26 mouse cellular contexts compared by ENCODE assay signal in genomic region chr4:144424590-144424989, GRCm38 (mm10). TPM values are rescaled to one million over a fixed set of nuclear protein-coding genes. Genes with fewer than 3 reads are reported as not detected.
"Had no signal": no experiment of that assay in that cellular context is flagged by ENCODE, and none has a peak within 500 bp of the region (broad histone marks: within the 10 kb centered on the region; RNA-seq: fewer than 3 reads in every experiment).

No protein-coding gene starts in this region.

- H3K4me2 ChIP-seq: neural tube, embryonic 12.5 days; neural tube, embryonic 13.5 days; neural tube, embryonic 15.5 days; stomach, embryonic 15.5 days had no signal

- H3K4me1 ChIP-seq: neural tube, embryonic 12.5 days; neural tube, embryonic 13.5 days; neural tube, embryonic 15.5 days; stomach, embryonic 15.5 days had no signal

- H3K4me3 ChIP-seq: neural tube, embryonic 12.5 days; neural tube, embryonic 13.5 days; neural tube, embryonic 15.5 days; stomach, embryonic 15.5 days had no signal

- H3K36me3 ChIP-seq: neural tube, embryonic 12.5 days; neural tube, embryonic 13.5 days; neural tube, embryonic 15.5 days; stomach, embryonic 15.5 days had no signal

- DNase-seq: retina, postnatal 1 day; right cerebral cortex, adult 18-20 months; right cerebral cortex, postnatal 14 days; right cerebral cortex, postnatal 25 days; right cerebral cortex, postnatal 4 days; spleen, adult 18-20 months; thymus, adult 18-20 months; thymus, adult 2 months; thymus, postnatal 14 days; thymus, postnatal 25 days; thymus, postnatal 36 days; thymus, postnatal 4 days had no signal

- H3K27ac ChIP-seq: neural tube, embryonic 12.5 days; neural tube, embryonic 13.5 days; neural tube, embryonic 15.5 days; stomach, embryonic 15.5 days; stomach, postnatal 0 days had no signal

- H3K9ac ChIP-seq: neural tube, embryonic 12.5 days; neural tube, embryonic 13.5 days; neural tube, embryonic 15.5 days; stomach, embryonic 15.5 days had no signal

- H3K9me3 ChIP-seq: neural tube, embryonic 15.5 days; stomach, embryonic 15.5 days had no signal

- H3K27me3 ChIP-seq: neural tube, embryonic 12.5 days; neural tube, embryonic 13.5 days; neural tube, embryonic 15.5 days; stomach, embryonic 15.5 days had no signal

RNA-seq across cellular contexts. Expression of gene 1700012P22Rik, which starts 14.0 kb away (rescaled TPM):
- total RNA-seq: neutrophil, adult 5-6 weeks had no signal
- polyA plus RNA-seq: neural tube, embryonic 12.5 days; neural tube, embryonic 13.5 days; neural tube, embryonic 14.5 days; neural tube, embryonic 15.5 days; small intestine, adult 2 months; spleen, adult 2 months; stomach, embryonic 14.5 days; stomach, embryonic 15.5 days; stomach, embryonic 16.5 days; stomach, postnatal 0 days; thymus, adult 2 months; thymus, postnatal 0 days; urinary bladder, adult 2 months had no signal

RNA-seq across cellular contexts. Expression of gene Pramef12, which starts 16.3 kb away (rescaled TPM):
- total RNA-seq: neutrophil, adult 5-6 weeks had no signal
- polyA plus RNA-seq: neural tube, embryonic 12.5 days; neural tube, embryonic 13.5 days; neural tube, embryonic 14.5 days; neural tube, embryonic 15.5 days; small intestine, adult 2 months; spleen, adult 2 months; stomach, embryonic 16.5 days had no signal

RNA-seq across cellular contexts. Expression of gene Gm9944, which starts 28.5 kb away (rescaled TPM):
- total RNA-seq: neutrophil, adult 5-6 weeks had no signal
- polyA plus RNA-seq: neural tube, embryonic 12.5 days; neural tube, embryonic 13.5 days; neural tube, embryonic 14.5 days; neural tube, embryonic 15.5 days; small intestine, adult 2 months; spleen, adult 2 months; stomach, embryonic 14.5 days; stomach, embryonic 15.5 days; stomach, embryonic 16.5 days; stomach, postnatal 0 days; testis, adult 2 months; thymus, adult 2 months; thymus, postnatal 0 days; urinary bladder, adult 2 months had no signal

RNA-seq across cellular contexts. Expression of gene Aadacl3, which starts 39.0 kb away (rescaled TPM):
- total RNA-seq: neutrophil, adult 5-6 weeks had no signal
- polyA plus RNA-seq: neural tube, embryonic 12.5 days; neural tube, embryonic 13.5 days; neural tube, embryonic 14.5 days; neural tube, embryonic 15.5 days; small intestine, adult 2 months; spleen, adult 2 months; stomach, embryonic 14.5 days; stomach, embryonic 15.5 days; stomach, embryonic 16.5 days; testis, adult 2 months; thymus, adult 2 months; thymus, postnatal 0 days; urinary bladder, adult 2 months had no signal

RNA-seq across cellular contexts. Expression of gene Pramef20, which starts 46.9 kb away (rescaled TPM):
- total RNA-seq: neutrophil, adult 5-6 weeks had no signal
- polyA plus RNA-seq: neural tube, embryonic 12.5 days; neural tube, embryonic 13.5 days; neural tube, embryonic 14.5 days; neural tube, embryonic 15.5 days; small intestine, adult 2 months; spleen, adult 2 months; stomach, embryonic 14.5 days; stomach, embryonic 15.5 days; stomach, embryonic 16.5 days; stomach, postnatal 0 days; testis, adult 2 months; thymus, adult 2 months; thymus, postnatal 0 days; urinary bladder, adult 2 months had no signal
